Mouse (Mus musculus): Measurements from ENCODE around the gene Fkbp4. TPM values are rescaled to one million over a fixed set of nuclear protein-coding genes. Genes with fewer than 3 reads are reported as not detected.
A peak's percentile ranks its signal among the peaks of the same experiment; 100 is the strongest.

The Fkbp4 gene
- polyA plus RNA-seq, 2 experiments = 121 to 158 TPM

DNA sequence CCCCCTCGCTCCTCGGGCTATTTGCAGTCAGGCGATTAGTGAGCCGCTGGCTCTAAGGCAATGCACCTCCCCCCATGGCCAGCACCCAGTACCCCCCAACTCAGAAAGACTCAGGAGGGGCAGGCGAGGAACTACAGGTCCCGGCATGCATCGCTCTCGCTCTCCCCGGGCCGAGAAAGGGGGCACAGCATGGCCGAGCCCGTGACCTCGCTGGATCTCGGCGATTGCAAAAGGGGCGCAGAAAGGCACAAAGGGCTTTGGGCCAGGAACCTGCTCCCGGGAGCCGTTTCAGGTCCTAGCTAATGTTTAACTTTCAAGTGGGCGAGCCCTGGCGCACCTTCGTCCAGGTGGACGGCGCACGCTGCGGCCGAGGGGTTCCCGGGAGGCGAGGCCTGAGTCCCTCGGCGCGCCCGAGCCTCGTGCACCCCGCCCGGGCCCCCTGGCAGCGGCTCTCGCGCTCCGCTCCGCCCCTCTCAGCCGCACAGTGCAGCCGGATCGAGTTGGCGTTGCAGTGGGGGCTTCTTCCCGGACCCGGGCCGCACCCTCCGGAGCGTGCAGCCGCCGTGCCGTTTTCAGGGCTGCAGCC lies 653 bp downstream of the Fkbp4 start:
- no peaks in the 10 kb centered on the region for H3K27me3 ChIP-seq (ENCODE audit: control insufficient read depth, insufficient read depth, low read length)
- H3K9me3 ChIP-seq (ENCODE audit: control insufficient read depth, low read length) = no peaks in the 10 kb centered on the region
- peaks cover 18 to 21% of the 10 kb centered on the region in 2 experiments; a peak in 3 of 4 replicates for H3K4me1 ChIP-seq (replicated peaks; ENCODE audit: control insufficient read depth in 2 of 2, insufficient read depth in 2 of 2, low read length in 1 of 2)
- H3K9ac ChIP-seq (replicated peaks) = peak overlapping the region; percentile 91
- DNase-seq (ENCODE audit: low read depth in 3 of 3, low spot score in 3 of 3) (peak in 1 of 3 experiments; percentile 40), ATAC-seq (ENCODE audit: insufficient read depth) (peak; percentile 73)
- peak overlapping the region; percentile 99 for H3K4me2 ChIP-seq (ENCODE audit: low read depth)
- H3K27ac ChIP-seq = peak overlapping the region; percentile 65
- TF ChIP-seq EP300 (IDR thresholded peaks at IDR 0.05; ENCODE audit: low read depth) (no peak), CTCF (IDR thresholded peaks at IDR 0.05; ENCODE audit: low read depth) (no peak)
- H3K4me3 ChIP-seq (ENCODE audit: insufficient read depth in 1 of 2, low read depth in 2 of 2, low read length in 2 of 2) = peak overlapping the region; percentile 70 to 95
- under 1% methylated on average over 47 of the region's 52 CpGs for WGBS (ENCODE audit: insufficient replicate concordance)
- H3K36me3 ChIP-seq (replicated peaks; ENCODE audit: control insufficient read depth, insufficient read depth, low read depth) = peaks cover 28% of the 10 kb centered on the region

DNA sequence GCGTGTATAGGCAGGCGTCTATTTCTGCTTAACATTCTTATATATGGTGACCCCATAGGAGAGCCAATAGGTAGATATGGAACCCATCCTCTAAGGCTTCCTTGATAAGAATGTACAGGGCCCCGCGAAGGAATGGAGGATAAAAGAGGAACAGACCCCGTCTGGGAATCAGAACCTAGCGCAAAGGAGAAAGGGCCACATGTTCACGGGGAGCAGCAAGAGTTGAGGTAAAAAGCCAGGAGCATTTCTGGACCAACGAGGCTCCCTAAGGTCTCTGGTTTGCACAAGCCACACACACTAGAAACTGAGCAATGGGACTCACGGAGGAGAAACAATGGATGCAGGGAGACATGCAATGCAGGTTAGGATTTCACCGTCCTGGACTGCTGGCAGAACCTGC lies 1.2 kb downstream of the Fkbp4 start:
- under 1% methylated on average over 10 of the region's 10 CpGs for WGBS (ENCODE audit: insufficient replicate concordance)
- Histone ChIP-seq H3K4me2 (ENCODE audit: low read depth) (peak overlapping the region; percentile 99), H3K4me1 (replicated peaks; ENCODE audit: control insufficient read depth in 2 of 2, insufficient read depth in 2 of 2, low read length in 1 of 2) (peaks cover 18 to 21% of the 10 kb centered on the region in 2 experiments; a peak in 3 of 4 replicates), H3K9me3 (ENCODE audit: control insufficient read depth, low read length) (no peaks in the 10 kb centered on the region), H3K27me3 (ENCODE audit: control insufficient read depth, insufficient read depth, low read length) (no peaks in the 10 kb centered on the region), H3K9ac (replicated peaks) (peak overlapping the region; percentile 91), H3K4me3 (ENCODE audit: insufficient read depth in 1 of 2, low read depth in 2 of 2, low read length in 2 of 2) (peak overlapping the region; percentile 70 to 95), H3K36me3 (replicated peaks; ENCODE audit: control insufficient read depth, insufficient read depth, low read depth) (peaks cover 33% of the 10 kb centered on the region), H3K27ac (peak overlapping the region; percentile 65)
- DNase-seq (ENCODE audit: low read depth in 3 of 3, low spot score in 3 of 3) (no peak), ATAC-seq (ENCODE audit: insufficient read depth) (no peak)
- TF ChIP-seq EP300 (IDR thresholded peaks at IDR 0.05; ENCODE audit: low read depth) = no peak
- TF ChIP-seq CTCF (IDR thresholded peaks at IDR 0.05; ENCODE audit: low read depth) = no peak

DNA sequence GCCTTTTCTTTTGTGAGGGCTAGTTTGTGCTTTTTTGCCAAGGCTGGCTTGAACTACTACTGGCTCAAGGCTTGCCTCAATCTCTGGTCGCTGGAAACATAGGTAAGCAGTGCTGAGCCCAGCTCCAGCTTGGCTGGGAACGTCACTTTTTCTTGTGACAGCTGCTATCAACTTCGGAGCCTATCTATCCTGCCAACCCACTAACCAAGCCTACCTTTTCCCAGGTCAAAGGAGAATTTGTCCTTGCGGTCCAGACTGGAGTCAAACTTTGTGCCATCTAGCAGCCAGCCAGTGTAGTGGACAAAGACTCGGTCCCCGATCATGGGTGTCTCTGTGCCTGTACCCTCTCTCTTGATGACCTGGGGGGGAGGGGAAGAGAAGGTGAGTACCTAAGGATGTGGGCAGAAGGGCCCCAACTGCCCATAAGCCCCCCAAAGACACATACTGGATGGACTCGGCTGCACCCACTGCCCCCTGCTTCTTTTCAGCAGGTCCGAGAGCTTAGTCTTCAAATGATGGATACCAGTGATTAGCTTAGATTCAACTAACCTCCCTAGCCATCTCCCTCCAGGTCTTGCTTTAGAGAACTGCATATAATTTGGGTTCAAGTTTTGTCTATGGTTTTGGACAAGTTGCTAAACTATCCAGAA lies 2.0 kb downstream of the Fkbp4 start:
- TF ChIP-seq CTCF (IDR thresholded peaks at IDR 0.05; ENCODE audit: low read depth) (no peak), EP300 (IDR thresholded peaks at IDR 0.05; ENCODE audit: low read depth) (no peak)
- DNase-seq (ENCODE audit: low read depth in 3 of 3, low spot score in 3 of 3) (no peak), ATAC-seq (ENCODE audit: insufficient read depth) (no peak)
- no peak overlapping the region for H3K27ac ChIP-seq
- peaks cover 18 to 21% of the 10 kb centered on the region in 2 experiments; a peak in 3 of 4 replicates for H3K4me1 ChIP-seq (replicated peaks; ENCODE audit: control insufficient read depth in 2 of 2, insufficient read depth in 2 of 2, low read length in 1 of 2)
- peak overlapping the region in 1 of 2 experiments; percentile 95; a peak in 2 of 4 replicates for H3K4me3 ChIP-seq (ENCODE audit: insufficient read depth in 1 of 2, low read depth in 2 of 2, low read length in 2 of 2)
- H3K4me2 ChIP-seq (ENCODE audit: low read depth) = peak overlapping the region; percentile 99
- H3K27me3 ChIP-seq (ENCODE audit: control insufficient read depth, insufficient read depth, low read length) = no peaks in the 10 kb centered on the region
- H3K9me3 ChIP-seq (ENCODE audit: control insufficient read depth, low read length) = no peaks in the 10 kb centered on the region
- H3K36me3 ChIP-seq (replicated peaks; ENCODE audit: control insufficient read depth, insufficient read depth, low read depth) = peaks cover 41% of the 10 kb centered on the region
- H3K9ac ChIP-seq (replicated peaks) = no peak overlapping the region
- 74% methylated on average over 8 of the region's 8 CpGs for WGBS (ENCODE audit: insufficient replicate concordance)

DNA sequence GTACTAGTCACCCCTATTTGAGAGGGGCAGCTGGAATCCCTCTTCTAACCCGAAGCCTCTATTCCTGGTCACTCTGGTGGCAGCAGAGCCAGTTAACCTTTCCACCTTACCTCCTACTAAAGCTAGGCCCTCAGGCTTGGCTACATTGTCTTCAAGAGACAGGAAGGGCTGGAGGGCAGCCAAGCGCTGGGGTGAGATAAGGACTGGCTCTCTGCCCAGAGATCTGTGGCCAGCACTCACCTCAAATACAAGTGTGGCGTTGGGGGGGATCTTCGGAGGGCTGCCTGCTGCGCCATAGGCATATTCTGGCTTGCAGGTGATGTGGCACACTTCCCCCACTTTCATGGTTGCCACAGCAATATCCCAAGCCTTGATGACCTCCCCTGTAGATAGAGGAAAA lies 3.0 kb downstream of the Fkbp4 start:
- no peak for ATAC-seq (ENCODE audit: insufficient read depth)
- 45% methylated on average over 5 of the region's 5 CpGs for WGBS (ENCODE audit: insufficient replicate concordance)
- no peak overlapping the region for H3K9ac ChIP-seq (replicated peaks)
- no peak overlapping the region for H3K27ac ChIP-seq
- H3K9me3 ChIP-seq (ENCODE audit: control insufficient read depth, low read length) = no peaks in the 10 kb centered on the region
- H3K27me3 ChIP-seq (ENCODE audit: control insufficient read depth, insufficient read depth, low read length) = no peaks in the 10 kb centered on the region
- peaks cover 48% of the 10 kb centered on the region for H3K36me3 ChIP-seq (replicated peaks; ENCODE audit: control insufficient read depth, insufficient read depth, low read depth)
- no peak overlapping the region for H3K4me2 ChIP-seq (ENCODE audit: low read depth)
- peaks cover 18 to 20% of the 10 kb centered on the region in 2 experiments; a peak in 3 of 4 replicates for H3K4me1 ChIP-seq (replicated peaks; ENCODE audit: control insufficient read depth in 2 of 2, insufficient read depth in 2 of 2, low read length in 1 of 2)
- TF ChIP-seq EP300 (IDR thresholded peaks at IDR 0.05; ENCODE audit: low read depth) (no peak), CTCF (IDR thresholded peaks at IDR 0.05; ENCODE audit: low read depth) (no peak)
- H3K4me3 ChIP-seq (ENCODE audit: insufficient read depth in 1 of 2, low read depth in 2 of 2, low read length in 2 of 2) = no peak overlapping the region
- no peak for DNase-seq (ENCODE audit: low read depth in 3 of 3, low spot score in 3 of 3)

DNA sequence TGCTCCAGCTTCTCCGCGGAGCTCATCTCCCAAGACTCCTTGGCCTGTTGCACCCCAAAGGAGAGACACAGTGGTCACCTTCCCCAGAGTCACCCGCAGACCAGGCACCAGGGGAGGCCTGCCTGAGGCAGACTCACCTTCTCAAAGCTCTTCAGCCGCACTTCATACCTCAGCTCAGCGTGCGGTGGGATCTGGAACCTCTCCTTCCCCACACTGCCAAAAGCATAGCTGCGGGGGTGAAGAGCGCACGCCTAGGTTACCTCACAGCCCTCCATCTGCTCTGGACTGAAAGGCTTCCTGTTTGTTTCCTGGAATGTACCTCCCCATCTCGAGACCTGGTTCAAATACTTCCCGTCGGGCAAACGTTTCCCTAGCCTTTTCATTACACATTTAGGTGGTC lies 4.9 kb downstream of the Fkbp4 start:
- Histone ChIP-seq H3K36me3 (replicated peaks; ENCODE audit: control insufficient read depth, insufficient read depth, low read depth) (peaks cover 58% of the 10 kb centered on the region), H3K4me3 (ENCODE audit: insufficient read depth in 1 of 2, low read depth in 2 of 2, low read length in 2 of 2) (no peak overlapping the region), H3K4me2 (ENCODE audit: low read depth) (no peak overlapping the region), H3K27ac (no peak overlapping the region), H3K9ac (replicated peaks) (no peak overlapping the region), H3K27me3 (ENCODE audit: control insufficient read depth, insufficient read depth, low read length) (no peaks in the 10 kb centered on the region), H3K4me1 (replicated peaks; ENCODE audit: control insufficient read depth in 2 of 2, insufficient read depth in 2 of 2, low read length in 1 of 2) (peaks cover 10 to 13% of the 10 kb centered on the region in 2 experiments; a peak in 3 of 4 replicates), H3K9me3 (ENCODE audit: control insufficient read depth, low read length) (no peaks in the 10 kb centered on the region)
- TF ChIP-seq EP300 (IDR thresholded peaks at IDR 0.05; ENCODE audit: low read depth) = no peak
- no peak for TF ChIP-seq CTCF (IDR thresholded peaks at IDR 0.05; ENCODE audit: low read depth)
- ATAC-seq (ENCODE audit: insufficient read depth) (no peak), DNase-seq (ENCODE audit: low read depth in 3 of 3, low spot score in 3 of 3) (no peak)
- WGBS (ENCODE audit: insufficient replicate concordance) = 83% methylated on average over 13 of the region's 13 CpGs
